Mouse (Mus musculus): ENCODE results near the gene Acer1. TPM values are rescaled to one million over a fixed set of nuclear protein-coding genes. Genes with fewer than 3 reads are reported as not detected.

The Acer1 gene
- polyA plus RNA-seq, 1 experiment, result not detected

DNA sequence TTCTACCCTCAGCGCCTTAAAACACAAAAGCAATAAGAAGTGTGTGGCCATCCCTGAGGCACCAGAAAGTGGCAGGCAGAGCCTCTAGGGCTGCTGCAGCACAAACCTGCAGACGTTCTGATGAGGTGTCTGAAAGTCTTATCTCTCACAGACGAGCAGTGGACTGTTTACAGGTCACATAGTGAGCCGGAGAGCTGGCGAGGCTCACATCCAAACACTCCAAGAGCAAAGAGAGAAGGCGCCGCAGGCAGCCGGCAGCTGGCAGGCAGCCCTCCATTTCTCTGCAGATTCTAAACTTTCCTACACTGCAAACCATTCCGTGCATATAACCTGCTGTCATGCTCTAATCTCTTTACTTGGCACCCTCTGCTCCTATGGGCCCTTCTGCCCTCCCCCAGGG, 74.0 kb downstream of the Acer1 start:
- Histone ChIP-seq H3K79me3 (ENCODE audit: low read depth) (peaks cover 2% of the 10 kb centered on the region), H3K27me3 (ENCODE audit: control insufficient read depth, insufficient read depth, insufficient read length) (no peaks in the 10 kb centered on the region), H3K36me3 (ENCODE audit: control insufficient read depth, insufficient read depth) (peaks cover 22% of the 10 kb centered on the region), H3ac (ENCODE audit: control insufficient read depth, insufficient read length, low read depth) (no peak overlapping the region), H3K4me3 (ENCODE audit: insufficient read depth, poor library complexity, severe bottlenecking) (no peak overlapping the region), H3K79me2 (ENCODE audit: control insufficient read depth, insufficient read depth) (peaks cover 43% of the 10 kb centered on the region)
- TF ChIP-seq MYOD1 (IDR thresholded peaks at IDR 0.05; ENCODE audit: control insufficient read depth, insufficient read length, low read depth), result no peak
- TF ChIP-seq FOSL1 (IDR thresholded peaks at IDR 0.05; ENCODE audit: insufficient read depth, low read length, poor library complexity, severe bottlenecking), result no peak
- no peak for TF ChIP-seq CTCF (IDR thresholded peaks at IDR 0.05; ENCODE audit: control insufficient read depth, insufficient read depth, insufficient read length)

- no peak overlapping the region for H3K4me3 ChIP-seq (ENCODE audit: insufficient read depth, poor library complexity, severe bottlenecking)
- TF ChIP-seq MYOG (IDR thresholded peaks at IDR 0.05; ENCODE audit: control insufficient read depth, extremely low read depth, insufficient read length) (no peak), MAX (IDR thresholded peaks at IDR 0.05) (no peak), CTCF (IDR thresholded peaks at IDR 0.05; ENCODE audit: control insufficient read depth, insufficient read depth, insufficient read length) (no peak), MYOD1 (IDR thresholded peaks at IDR 0.05; ENCODE audit: control insufficient read depth, insufficient read length, low read depth) (no peak), CEBPB (IDR thresholded peaks at IDR 0.05; ENCODE audit: low read depth) (no peak), FOSL1 (IDR thresholded peaks at IDR 0.05; ENCODE audit: insufficient read depth, low read length, poor library complexity, severe bottlenecking) (no peak), USF1 (IDR thresholded peaks at IDR 0.05; ENCODE audit: low read depth) (no peak)
- H3ac ChIP-seq (ENCODE audit: control insufficient read depth, insufficient read length, low read depth), result no peak overlapping the region
- H3K79me3 ChIP-seq (ENCODE audit: low read depth), result peaks cover 2% of the 10 kb centered on the region
- H3K27me3 ChIP-seq (ENCODE audit: control insufficient read depth, insufficient read depth, insufficient read length), result no peaks in the 10 kb centered on the region
- H3K36me3 ChIP-seq (ENCODE audit: control insufficient read depth, insufficient read depth), result peaks cover 25% of the 10 kb centered on the region
- H3K79me2 ChIP-seq (ENCODE audit: control insufficient read depth, insufficient read depth), result peaks cover 42% of the 10 kb centered on the region
These were observed 74.8 kb downstream of the Acer1 start for GRCm38 (mm10) chr17:56907096-56907495.

GRCm38 (mm10) chr17:56906166-56906565, 75.8 kb downstream of the Acer1 start:
- no peaks in the 10 kb centered on the region for H3K27me3 ChIP-seq (ENCODE audit: control insufficient read depth, insufficient read depth, insufficient read length)
- TF ChIP-seq CTCF (IDR thresholded peaks at IDR 0.05; ENCODE audit: control insufficient read depth, insufficient read depth, insufficient read length), result no peak
- no peak for TF ChIP-seq USF1 (IDR thresholded peaks at IDR 0.05; ENCODE audit: low read depth)
- no peak for TF ChIP-seq MAX (IDR thresholded peaks at IDR 0.05)
- TF ChIP-seq MYOG (IDR thresholded peaks at IDR 0.05; ENCODE audit: control insufficient read depth, extremely low read depth, insufficient read length), result no peak
- TF ChIP-seq MYOD1 (IDR thresholded peaks at IDR 0.05; ENCODE audit: control insufficient read depth, insufficient read length, low read depth), result no peak
- no peak for TF ChIP-seq FOSL1 (IDR thresholded peaks at IDR 0.05; ENCODE audit: insufficient read depth, low read length, poor library complexity, severe bottlenecking)
- no peak for TF ChIP-seq CEBPB (IDR thresholded peaks at IDR 0.05; ENCODE audit: low read depth)
- H3K79me2 ChIP-seq (ENCODE audit: control insufficient read depth, insufficient read depth), result peaks cover 42% of the 10 kb centered on the region
- H3K36me3 ChIP-seq (ENCODE audit: control insufficient read depth, insufficient read depth), result peaks cover 29% of the 10 kb centered on the region
- H3ac ChIP-seq (ENCODE audit: control insufficient read depth, insufficient read length, low read depth), result no peak overlapping the region
- H3K4me3 ChIP-seq (ENCODE audit: insufficient read depth, poor library complexity, severe bottlenecking), result no peak overlapping the region
- H3K79me3 ChIP-seq (ENCODE audit: low read depth), result no peaks in the 10 kb centered on the region

Other genes with a start within 250 kb of the Acer1 start
- gene Nrtn, start 224.6 kb downstream of the Acer1 start, polyA plus RNA-seq (2012; fragmentation: generic; extraction: Trizol), result 0.67 TPM
- 40.1 TPM for gene Dus3l, start 217.4 kb downstream of the Acer1 start, polyA plus RNA-seq (2012; fragmentation: generic; extraction: Trizol)
- gene Prr22, start 211.9 kb downstream of the Acer1 start, polyA plus RNA-seq (2012; fragmentation: generic; extraction: Trizol), result 0.47 TPM
- gene Rfx2, start 151.1 kb downstream of the Acer1 start, polyA plus RNA-seq (2012; fragmentation: generic; extraction: Trizol), result 2.6 TPM
- not detected for gene Acsbg2, start 107.7 kb downstream of the Acer1 start, polyA plus RNA-seq (2012; fragmentation: generic; extraction: Trizol)
- gene 1700061G19Rik, start 106.6 kb downstream of the Acer1 start, polyA plus RNA-seq (2012; fragmentation: generic; extraction: Trizol), result 0.02 TPM
- gene Mllt1, start 46.7 kb downstream of the Acer1 start, polyA plus RNA-seq (2012; fragmentation: generic; extraction: Trizol), result 38.9 TPM
- 153 TPM for gene Clpp, start 8.2 kb upstream of the Acer1 start, polyA plus RNA-seq (2012; fragmentation: generic; extraction: Trizol)
- gene Alkbh7, start 15.2 kb upstream of the Acer1 start, polyA plus RNA-seq (2012; fragmentation: generic; extraction: Trizol), result 24.1 TPM
- 0.63 TPM for gene Pspn, start 17.9 kb upstream of the Acer1 start, polyA plus RNA-seq (2012; fragmentation: generic; extraction: Trizol)
- gene Gtf2f1, start 29.2 kb upstream of the Acer1 start, polyA plus RNA-seq (2012; fragmentation: generic; extraction: Trizol), result 76.8 TPM
- gene Gm17949, start 29.3 kb upstream of the Acer1 start, polyA plus RNA-seq (2012; fragmentation: generic; extraction: Trizol), result not detected
- gene Khsrp, start 49.4 kb upstream of the Acer1 start, polyA plus RNA-seq (2012; fragmentation: generic; extraction: Trizol), result 68.5 TPM
- gene Slc25a41, start 59.5 kb upstream of the Acer1 start, polyA plus RNA-seq (2012; fragmentation: generic; extraction: Trizol), result not detected
- gene Crb3, start 77.0 kb upstream of the Acer1 start, polyA plus RNA-seq (2012; fragmentation: generic; extraction: Trizol), result not detected
- gene Slc25a23, start 77.7 kb upstream of the Acer1 start, polyA plus RNA-seq (2012; fragmentation: generic; extraction: Trizol), result 0.89 TPM
- not detected for gene Dennd1c, start 96.4 kb upstream of the Acer1 start, polyA plus RNA-seq (2012; fragmentation: generic; extraction: Trizol)
- gene Tubb4a, start 105.7 kb upstream of the Acer1 start, polyA plus RNA-seq (2012; fragmentation: generic; extraction: Trizol), result 0.18 TPM
- gene Tnfsf9, start 123.2 kb upstream of the Acer1 start, polyA plus RNA-seq (2012; fragmentation: generic; extraction: Trizol), result 11.8 TPM
- not detected for gene Cd70, start 167.7 kb upstream of the Acer1 start, polyA plus RNA-seq (2012; fragmentation: generic; extraction: Trizol)
- gene Tnfsf14, start 212.1 kb upstream of the Acer1 start, polyA plus RNA-seq (2012; fragmentation: generic; extraction: Trizol), result not detected
- 0.01 TPM for gene C3, start 246.0 kb upstream of the Acer1 start, polyA plus RNA-seq (2012; fragmentation: generic; extraction: Trizol)

Data from C2C12 (cell line).